Mouse (Mus musculus): ENCODE results near the gene 9130409I23Rik. TPM values are rescaled to one million over a fixed set of nuclear protein-coding genes. Genes with fewer than 3 reads are reported as not detected.

9130409I23Rik gene
- not detected in 2 replicates for polyA plus RNA-seq (2012; ENCODE audit: insufficient read depth, insufficient read length, low replicate concordance, missing spikeins)

- WGBS, result 82% methylated on average over 6 of the region's 6 CpGs
Measured at GRCm38 (mm10) chr1:181050937-181051336, at the start of gene 9130409I23Rik. TSS of gene 9130409I23Rik (plus strand) at chr1:181051237.

GRCm38 (mm10) chr1:181001621-181002020 is 49.4 kb upstream of the 9130409I23Rik start:
- 92% methylated on average over 3 of the region's 3 CpGs for WGBS
- Histone ChIP-seq H3K4me1 (ENCODE audit: control insufficient read depth, insufficient read depth, low read length) (no peaks in the 10 kb centered on the region), H3K27ac (ENCODE audit: insufficient read depth, low read depth, low read length) (no peak overlapping the region), H3K4me3 (ENCODE audit: insufficient read depth, low read depth, low read length) (no peak overlapping the region)
- no peak for TF ChIP-seq POLR2A (IDR thresholded peaks at IDR 0.05; ENCODE audit: insufficient read depth, low read depth, low read length)
- no peak for TF ChIP-seq CTCF (IDR thresholded peaks at IDR 0.05; ENCODE audit: insufficient read depth, low read depth, low read length)

More at GRCm38 (mm10) chr1:181050937-181051336, at the start of gene 9130409I23Rik:
- Histone ChIP-seq H3K27ac (ENCODE audit: insufficient read depth, low read depth, low read length) (no peak within 1 kb of the TSS), H3K4me3 (ENCODE audit: insufficient read depth, low read depth, low read length) (no peak within 1 kb of the TSS), H3K4me1 (ENCODE audit: control insufficient read depth, insufficient read depth, low read length) (no peaks in the 10 kb centered on the region)
- TF ChIP-seq POLR2A (IDR thresholded peaks at IDR 0.05; ENCODE audit: insufficient read depth, low read depth, low read length) (no peak), CTCF (IDR thresholded peaks at IDR 0.05; ENCODE audit: insufficient read depth, low read depth, low read length) (no peak)

GRCm38 (mm10) chr1:181003790-181004189 is 47.2 kb upstream of the 9130409I23Rik start:
- H3K4me1 ChIP-seq (ENCODE audit: control insufficient read depth, insufficient read depth, low read length), result no peaks in the 10 kb centered on the region
- no peak overlapping the region for H3K27ac ChIP-seq (ENCODE audit: insufficient read depth, low read depth, low read length)
- TF ChIP-seq CTCF (IDR thresholded peaks at IDR 0.05; ENCODE audit: insufficient read depth, low read depth, low read length) (no peak), POLR2A (IDR thresholded peaks at IDR 0.05; ENCODE audit: insufficient read depth, low read depth, low read length) (no peak)
- WGBS, result 93% methylated on average over 2 of the region's 2 CpGs
- no peak overlapping the region for H3K4me3 ChIP-seq (ENCODE audit: insufficient read depth, low read depth, low read length)

GRCm38 (mm10) chr1:181005331-181005730 is 45.7 kb upstream of the 9130409I23Rik start:
- TF ChIP-seq CTCF (IDR thresholded peaks at IDR 0.05; ENCODE audit: insufficient read depth, low read depth, low read length), result no peak
- no peak for TF ChIP-seq POLR2A (IDR thresholded peaks at IDR 0.05; ENCODE audit: insufficient read depth, low read depth, low read length)
- Histone ChIP-seq H3K4me3 (ENCODE audit: insufficient read depth, low read depth, low read length) (no peak overlapping the region), H3K27ac (ENCODE audit: insufficient read depth, low read depth, low read length) (no peak overlapping the region), H3K4me1 (ENCODE audit: control insufficient read depth, insufficient read depth, low read length) (peaks cover 6% of the 10 kb centered on the region)
- WGBS, result 81% methylated on average over 8 of the region's 8 CpGs

GRCm38 (mm10) chr1:181007831-181008230 is 43.2 kb upstream of the 9130409I23Rik start:
- Histone ChIP-seq H3K27ac (ENCODE audit: insufficient read depth, low read depth, low read length) (no peak overlapping the region), H3K4me3 (ENCODE audit: insufficient read depth, low read depth, low read length) (no peak overlapping the region), H3K4me1 (ENCODE audit: control insufficient read depth, insufficient read depth, low read length) (peaks cover 14% of the 10 kb centered on the region)
- no peak for TF ChIP-seq CTCF (IDR thresholded peaks at IDR 0.05; ENCODE audit: insufficient read depth, low read depth, low read length)
- no peak for TF ChIP-seq POLR2A (IDR thresholded peaks at IDR 0.05; ENCODE audit: insufficient read depth, low read depth, low read length)
- WGBS, result 92% methylated on average over 6 of the region's 6 CpGs

- Histone ChIP-seq H3K27ac (ENCODE audit: insufficient read depth, low read depth, low read length) (no peak overlapping the region), H3K4me3 (ENCODE audit: insufficient read depth, low read depth, low read length) (no peak overlapping the region), H3K4me1 (ENCODE audit: control insufficient read depth, insufficient read depth, low read length) (peaks cover 14% of the 10 kb centered on the region)
- WGBS, result 91% methylated on average over 2 of the region's 2 CpGs
- TF ChIP-seq POLR2A (IDR thresholded peaks at IDR 0.05; ENCODE audit: insufficient read depth, low read depth, low read length) (no peak), CTCF (IDR thresholded peaks at IDR 0.05; ENCODE audit: insufficient read depth, low read depth, low read length) (no peak)
Measured at GRCm38 (mm10) chr1:181008266-181008665, 42.8 kb upstream of the 9130409I23Rik start.

GRCm38 (mm10) chr1:181009011-181009590 is 41.9 kb upstream of the 9130409I23Rik start:
- WGBS, result 95% methylated on average over 4 of the region's 4 CpGs
- TF ChIP-seq CTCF (IDR thresholded peaks at IDR 0.05; ENCODE audit: insufficient read depth, low read depth, low read length) (no peak), POLR2A (IDR thresholded peaks at IDR 0.05; ENCODE audit: insufficient read depth, low read depth, low read length) (no peak)
- no peak overlapping the region for H3K4me3 ChIP-seq (ENCODE audit: insufficient read depth, low read depth, low read length)
- H3K27ac ChIP-seq (ENCODE audit: insufficient read depth, low read depth, low read length), result no peak overlapping the region
- peaks cover 14% of the 10 kb centered on the region for H3K4me1 ChIP-seq (ENCODE audit: control insufficient read depth, insufficient read depth, low read length)

GRCm38 (mm10) chr1:181009754-181010153 is 41.3 kb upstream of the 9130409I23Rik start:
- TF ChIP-seq CTCF (IDR thresholded peaks at IDR 0.05; ENCODE audit: insufficient read depth, low read depth, low read length), result no peak
- TF ChIP-seq POLR2A (IDR thresholded peaks at IDR 0.05; ENCODE audit: insufficient read depth, low read depth, low read length), result no peak
- H3K4me1 ChIP-seq (ENCODE audit: control insufficient read depth, insufficient read depth, low read length), result peaks cover 14% of the 10 kb centered on the region
- H3K4me3 ChIP-seq (ENCODE audit: insufficient read depth, low read depth, low read length), result no peak overlapping the region
- WGBS, result 50% methylated on average over 3 of the region's 3 CpGs
- H3K27ac ChIP-seq (ENCODE audit: insufficient read depth, low read depth, low read length), result no peak overlapping the region

- Histone ChIP-seq H3K4me1 (ENCODE audit: control insufficient read depth, insufficient read depth, low read length) (peaks cover 20% of the 10 kb centered on the region), H3K4me3 (ENCODE audit: insufficient read depth, low read depth, low read length) (no peak overlapping the region), H3K27ac (ENCODE audit: insufficient read depth, low read depth, low read length) (no peak overlapping the region)
- TF ChIP-seq POLR2A (IDR thresholded peaks at IDR 0.05; ENCODE audit: insufficient read depth, low read depth, low read length) (no peak), CTCF (IDR thresholded peaks at IDR 0.05; ENCODE audit: insufficient read depth, low read depth, low read length) (no peak)
- 75% methylated on average over 4 of the region's 4 CpGs for WGBS
Measured at GRCm38 (mm10) chr1:181010171-181010932, 40.7 kb upstream of the 9130409I23Rik start.
